Mouse (Mus musculus) myocyte (in vitro differentiated cells): ENCODE measurements around the gene Kazn.

Source experiments
- CEBPB ChIP-seq: IDR thresholded peaks from 2 replicates; pipeline ENCODE4 v1.6.1; 2011; ENCODE audit warnings: mild to moderate bottlenecking, moderate library complexity; ENCODE audit not compliant: poor library complexity, insufficient read depth, severe bottlenecking
- E2F4 ChIP-seq: IDR thresholded peaks from one replicate; pipeline ENCODE4 v1.6.1; 2011; ENCODE audit warnings: mild to moderate bottlenecking, control low read depth, moderate library complexity; ENCODE audit not compliant: insufficient read depth
- MAX ChIP-seq: IDR thresholded peaks from one replicate; pipeline ENCODE4 v1.6.1; 2011; ENCODE audit warnings: low read depth, mild to moderate bottlenecking, control low read depth
- MYOD1 ChIP-seq, 3 experiments: IDR thresholded peaks; one replicate each; pipeline ENCODE4 v1.6.1; 2011; ENCODE audit warnings: control low read depth in 2 of 3, low read depth in 2 of 3, mild to moderate bottlenecking in 2 of 3, moderate library complexity in 1 of 3; ENCODE audit not compliant: insufficient read length in 2 of 3, control insufficient read depth in 1 of 3
- MYOG ChIP-seq, 3 experiments: IDR thresholded peaks; one replicate each; pipeline ENCODE4 v1.6.1; 2011; ENCODE audit warnings: control low read depth in 2 of 3, low read depth in 2 of 3, mild to moderate bottlenecking in 2 of 3; ENCODE audit not compliant: insufficient read length in 2 of 3, control insufficient read depth in 1 of 3, insufficient read depth in 1 of 3
- POLR2A ChIP-seq: IDR thresholded peaks from one replicate; pipeline ENCODE4 v1.6.1; 2011; ENCODE audit warnings: low read depth, mild to moderate bottlenecking, control low read depth, moderate library complexity; ENCODE audit not compliant: insufficient read length
- POLR2AphosphoS2 ChIP-seq: IDR thresholded peaks from one replicate; pipeline ENCODE4 v1.6.1; 2011; ENCODE audit warnings: low read depth, control low read depth; ENCODE audit not compliant: insufficient read length
- REST ChIP-seq: IDR thresholded peaks from one replicate; pipeline ENCODE4 v1.6.1; 2011; ENCODE audit warnings: mild to moderate bottlenecking, control low read depth, moderate library complexity; ENCODE audit not compliant: insufficient read depth, insufficient read length
- SRF ChIP-seq: IDR thresholded peaks from one replicate; pipeline ENCODE4 v1.6.1; 2011; ENCODE audit warnings: low read depth; ENCODE audit not compliant: control insufficient read depth, insufficient read length
- TCF12 ChIP-seq: IDR thresholded peaks from one replicate; pipeline ENCODE4 v1.6.1; 2011; ENCODE audit warnings: mild to moderate bottlenecking, control low read depth; ENCODE audit not compliant: poor library complexity, insufficient read depth, severe bottlenecking
- TCF3 ChIP-seq: IDR thresholded peaks from one replicate; pipeline ENCODE4 v1.6.1; 2011; ENCODE audit warnings: low read depth, control low read depth; ENCODE audit not compliant: insufficient read length
- USF1 ChIP-seq: IDR thresholded peaks from one replicate; pipeline ENCODE4 v1.6.1; 2011; ENCODE audit warnings: low read depth, mild to moderate bottlenecking, control low read depth, moderate library complexity

DNA sequence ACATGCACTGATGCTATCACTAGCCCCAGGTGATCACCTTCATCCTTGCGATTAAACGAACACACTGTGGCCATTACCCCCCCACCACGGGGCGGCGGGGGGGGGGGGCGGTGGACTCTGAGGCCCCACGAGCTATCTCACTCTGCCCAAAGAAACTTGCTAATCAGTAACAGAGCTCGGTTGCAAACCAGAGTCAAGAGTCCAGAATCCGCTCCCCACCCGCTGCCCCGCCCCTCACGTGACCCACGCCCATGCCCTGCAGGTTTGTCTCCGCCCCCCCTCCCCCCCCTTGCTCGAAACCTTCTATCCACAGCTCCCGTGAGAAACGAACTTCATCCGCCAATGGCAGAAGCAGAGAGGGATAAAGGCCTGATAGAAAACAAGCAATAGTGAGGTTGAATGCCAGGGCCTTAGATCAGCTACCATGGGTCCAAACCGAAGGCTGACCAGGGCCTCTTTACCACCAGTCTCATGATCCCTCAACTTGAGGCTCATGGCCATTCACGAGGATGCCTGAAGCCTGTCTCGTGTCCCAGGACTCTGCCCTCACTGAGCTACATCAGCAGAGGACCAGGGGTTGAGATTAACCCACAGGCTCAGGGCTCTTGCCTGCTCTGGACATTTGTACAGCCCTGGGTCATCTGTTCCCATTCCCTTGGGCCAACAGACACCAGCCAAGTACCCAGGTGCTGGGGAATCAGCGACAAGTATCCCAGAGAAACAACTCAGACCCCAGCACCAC is 186.6 kb downstream of the Kazn start:
- no peak for TF ChIP-seq POLR2A
- TF ChIP-seq SRF, result no peak
- no peak for TF ChIP-seq TCF3
- no peak for TF ChIP-seq MAX
- TF ChIP-seq REST, result no peak
- TF ChIP-seq CEBPB, result no peak
- no peak for TF ChIP-seq POLR2AphosphoS2
- no peak for TF ChIP-seq MYOG (IDR thresholded peaks at IDR 0.05; ENCODE audit: control insufficient read depth in 1 of 3, insufficient read depth in 1 of 3, insufficient read length in 2 of 3, low read depth in 2 of 3)
- TF ChIP-seq TCF12, result no peak
- TF ChIP-seq E2F4, result no peak
- no peak for TF ChIP-seq USF1
- no peak for TF ChIP-seq MYOD1 (IDR thresholded peaks at IDR 0.05; ENCODE audit: control insufficient read depth in 1 of 3, insufficient read length in 2 of 3, low read depth in 2 of 3)
